Mouse (Mus musculus): ENCODE data around the gene Ppm1f.

DNA sequence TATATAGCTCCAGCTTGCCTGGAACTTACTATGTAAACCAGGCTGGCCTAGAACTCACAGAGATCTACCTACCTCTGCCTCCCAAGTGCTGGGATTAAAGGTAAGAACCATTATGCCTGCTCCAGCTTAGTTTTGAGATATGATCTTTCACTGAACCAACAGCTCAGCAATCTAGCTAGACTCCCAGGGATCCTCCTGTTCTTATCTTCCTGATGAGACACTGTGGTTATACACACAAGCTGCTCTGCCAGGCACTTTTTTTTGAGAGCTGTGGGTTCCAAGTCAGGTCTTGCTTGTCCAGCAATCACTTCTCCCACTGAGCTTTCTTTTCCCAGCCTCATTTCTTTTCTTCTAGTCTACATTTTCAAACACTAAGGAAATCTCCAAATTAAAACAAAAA lies 70.0 kb downstream of the Ppm1f start:
- TF ChIP-seq POLR2A (IDR thresholded peaks at IDR 0.05; ENCODE audit: insufficient read length, low read depth): no peak
- TF ChIP-seq USF1 (IDR thresholded peaks at IDR 0.05; ENCODE audit: low read depth): no peak
- no peak for TF ChIP-seq E2F4 (IDR thresholded peaks at IDR 0.05; ENCODE audit: insufficient read depth)
